Mouse (Mus musculus) lung, embryonic 14.5 days (tissue): ENCODE data around the gene Klhdc10. TPM values are rescaled to one million over a fixed set of nuclear protein-coding genes. Genes with fewer than 3 reads are reported as not detected.
A peak's percentile ranks its signal among the peaks of the same experiment; 100 is the strongest.

ENCODE experiments used
- ATAC-seq: fragments of 200-750 bp; cut with Nextera tagmentation; 2 replicates; pipeline ENCODE4 v1.8.0; 2017; ENCODE audit warnings: mild to moderate bottlenecking, moderate TSS enrichment, moderate library complexity; ENCODE audit not compliant: insufficient read depth
- DNase-seq: peaks from one replicate; pipeline ENCODE4 v3.0.0-alpha.2; 2015
- H3K27ac ChIP-seq: fragments of 300-500 bp; sonication (generic); 2 replicates; pipeline ENCODE4 v1.5.1; 2014; ENCODE audit warnings: low read depth, mild to moderate bottlenecking, moderate library complexity
- H3K27me3 ChIP-seq: fragments of 300-500 bp; sonication (generic); 2 replicates; pipeline ENCODE4 v1.6.1; 2014; ENCODE audit warnings: low read length, control low read depth; ENCODE audit not compliant: insufficient read depth
- H3K36me3 ChIP-seq: fragments of 300-500 bp; sonication (generic); 2 replicates; pipeline ENCODE4 v1.6.1; 2014; ENCODE audit warnings: control low read depth; ENCODE audit not compliant: insufficient read depth
- H3K4me1 ChIP-seq: fragments of 300-500 bp; sonication (generic); 2 replicates; pipeline ENCODE4 v1.6.1; 2014; ENCODE audit warnings: antibody characterized with exemption, control low read depth; ENCODE audit not compliant: insufficient read depth
- H3K4me2 ChIP-seq: fragments of 300-500 bp; sonication (generic); 2 replicates; pipeline ENCODE4 v1.6.1; 2014; ENCODE audit warnings: mild to moderate bottlenecking
- H3K4me3 ChIP-seq: fragments of 300-500 bp; sonication (generic); 2 replicates; pipeline ENCODE4 v1.5.1; 2014; ENCODE audit warnings: low read depth, low read length
- H3K9ac ChIP-seq: fragments of 300-500 bp; sonication (generic); 2 replicates; pipeline ENCODE4 v1.6.1; 2014
- H3K9me3 ChIP-seq: fragments of 300-500 bp; sonication (generic); 2 replicates; pipeline ENCODE4 v1.6.1; 2016; ENCODE audit warnings: low read depth, low read length, control low read depth
- CTCF ChIP-seq: IDR thresholded peaks from 2 replicates; pipeline ENCODE4 v1.5.1; 2016; ENCODE audit warnings: antibody characterized with exemption, low read depth
- WGBS: fragments of 180-500 bp; shearing (Covaris S2); extraction: QIAGEN DNeasy Blood & Tissue Kit; methylation state at CpG from one replicate; pipeline ENCODE4 v1.1.7; 2014; 5-methylcytosine and 5-hydroxymethylcytosine counted together
- polyA plus RNA-seq: library from polyadenylated mRNA; unstranded; fragments of >200 nt; fragmentation: Nextera tagmentation; extraction: Ambion mirVana; gene quantifications from 2 replicates; pipeline ENCODE4 v1.2.1, GENCODE M21; 2014

The Klhdc10 gene
- polyA plus RNA-seq, 1 experiment from 2014 or later = 33.9 TPM

DNA sequence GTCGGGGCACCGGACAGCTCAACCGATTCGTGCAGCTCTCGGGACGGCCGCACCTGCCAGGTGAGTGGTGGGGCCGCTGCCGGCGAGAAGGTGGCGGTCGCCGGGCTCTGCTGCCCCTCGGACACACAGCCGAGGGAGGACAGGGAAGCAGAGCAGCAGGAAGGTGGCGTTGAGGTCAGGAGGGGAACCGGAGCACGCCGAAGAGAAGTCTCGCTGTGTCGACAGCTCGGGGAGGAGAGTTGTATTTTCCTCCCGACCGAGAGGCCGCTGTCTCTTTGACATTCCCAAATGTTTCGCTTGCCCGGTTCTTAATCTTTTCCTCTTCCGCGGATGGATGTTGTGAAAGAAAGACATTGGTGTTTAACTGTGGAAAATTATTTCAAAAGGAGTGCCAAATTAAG lies 423 bp downstream of the Klhdc10 start:
- no peak for TF ChIP-seq CTCF
- Histone ChIP-seq H3K36me3 (no peaks in the 10 kb centered on the region), H3K9ac (peak overlapping the region; percentile 88), H3K27me3 (no peaks in the 10 kb centered on the region), H3K4me1 (no peaks in the 10 kb centered on the region), H3K4me3 (peak overlapping the region; percentile 99), H3K4me2 (peak overlapping the region; percentile 70), H3K9me3 (no peaks in the 10 kb centered on the region), H3K27ac (peak overlapping the region; percentile 90)
- DNase-seq = peak; percentile 47
- ATAC-seq = peak; percentile 21
- under 1% methylated on average over 29 of the region's 29 CpGs for WGBS

GRCm38 (mm10) chr6:30403465-30403864 lies 1.8 kb downstream of the Klhdc10 start:
- no peak for ATAC-seq
- Histone ChIP-seq H3K9ac (peak overlapping the region; percentile 34; the same call in 1 of the 2 replicates), H3K4me3 (peak overlapping the region; percentile 23), H3K9me3 (no peaks in the 10 kb centered on the region), H3K27ac (no peak overlapping the region), H3K4me2 (peak overlapping the region; percentile 58), H3K36me3 (no peaks in the 10 kb centered on the region), H3K27me3 (no peaks in the 10 kb centered on the region), H3K4me1 (no peaks in the 10 kb centered on the region)
- WGBS = 20% methylated on average over 4 of the region's 4 CpGs
- TF ChIP-seq CTCF = peak; percentile 98
- peak; percentile 91 for DNase-seq

GRCm38 (mm10) chr6:30404671-30405070 lies 3.0 kb downstream of the Klhdc10 start:
- Histone ChIP-seq H3K9ac (no peak overlapping the region), H3K4me3 (no peak overlapping the region), H3K27ac (no peak overlapping the region), H3K9me3 (no peaks in the 10 kb centered on the region), H3K4me2 (no peak overlapping the region), H3K36me3 (no peaks in the 10 kb centered on the region), H3K4me1 (no peaks in the 10 kb centered on the region), H3K27me3 (no peaks in the 10 kb centered on the region)
- DNase-seq = no peak
- 77% methylated on average over 5 of the region's 5 CpGs for WGBS
- TF ChIP-seq CTCF = no peak
- ATAC-seq = no peak

DNA sequence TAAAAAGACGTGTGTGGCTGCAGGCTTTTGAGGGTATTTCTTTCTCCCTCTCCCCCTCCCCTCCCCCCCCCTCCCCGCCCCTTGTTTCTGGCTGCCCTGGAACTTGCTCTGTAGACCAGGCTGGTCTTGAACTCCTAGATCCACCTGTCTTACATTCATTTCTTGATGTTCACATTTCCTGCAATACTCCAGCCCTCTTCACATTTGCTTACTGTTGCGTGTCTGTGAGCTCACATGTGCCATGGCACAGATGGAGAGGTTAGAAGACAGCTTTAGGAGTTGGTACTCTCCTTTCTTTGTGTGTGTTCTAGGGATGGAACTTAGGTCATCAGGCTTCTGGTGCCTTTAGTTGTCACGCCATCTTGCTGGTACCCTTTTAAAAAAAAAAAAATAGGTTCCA lies 6.6 kb downstream of the Klhdc10 start:
- no peaks in the 10 kb centered on the region for H3K4me1 ChIP-seq
- no peak for DNase-seq
- WGBS = 82% methylated on average over 4 of the region's 4 CpGs
- no peak overlapping the region for H3K4me3 ChIP-seq
- H3K36me3 ChIP-seq = peaks cover 10% of the 10 kb centered on the region; the same call in 1 of the 2 replicates
- no peak overlapping the region for H3K9ac ChIP-seq
- no peaks in the 10 kb centered on the region for H3K9me3 ChIP-seq
- no peaks in the 10 kb centered on the region for H3K27me3 ChIP-seq
- no peak overlapping the region for H3K4me2 ChIP-seq
- no peak for ATAC-seq
- TF ChIP-seq CTCF = no peak
- no peak overlapping the region for H3K27ac ChIP-seq

DNA sequence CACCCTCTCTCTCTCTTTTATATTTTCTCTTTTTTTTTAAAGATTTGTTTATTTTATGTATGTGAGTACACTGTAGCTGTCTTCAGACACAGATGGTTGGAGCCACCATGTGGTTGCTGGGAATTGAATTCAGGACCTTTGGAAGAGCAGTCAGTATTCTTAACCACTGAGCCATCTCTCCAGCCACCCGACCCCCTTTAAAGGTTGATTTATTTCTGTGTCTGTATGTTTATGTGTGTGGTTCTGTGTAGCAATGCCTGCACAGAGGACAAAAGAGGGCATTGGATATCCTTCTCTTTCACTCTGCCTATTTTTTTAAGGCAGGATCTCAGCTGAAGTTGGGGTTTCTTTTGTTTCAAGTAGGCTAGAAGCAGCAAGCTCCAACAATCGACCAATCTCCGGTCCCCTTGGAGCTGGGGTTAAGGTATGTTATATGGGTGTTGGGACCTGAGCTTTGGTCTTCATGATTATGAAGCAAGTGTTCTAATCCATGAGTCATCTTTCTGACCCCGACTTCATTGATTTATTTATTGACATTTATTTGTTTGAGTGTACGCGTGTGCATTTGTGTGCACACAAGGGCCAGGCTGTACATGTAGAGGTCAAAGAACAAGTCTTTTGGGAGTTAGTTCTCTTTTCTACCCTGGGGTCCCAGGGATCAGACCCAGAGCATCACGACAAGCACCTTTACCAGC lies 7.9 kb downstream of the Klhdc10 start:
- Histone ChIP-seq H3K9me3 (no peaks in the 10 kb centered on the region), H3K4me3 (no peak overlapping the region), H3K27me3 (no peaks in the 10 kb centered on the region), H3K4me1 (no peaks in the 10 kb centered on the region), H3K4me2 (no peak overlapping the region), H3K36me3 (peaks cover 10% of the 10 kb centered on the region; the same call in 1 of the 2 replicates), H3K9ac (no peak overlapping the region), H3K27ac (no peak overlapping the region)
- 86% methylated on average over 7 of the region's 7 CpGs for WGBS
- no peak for TF ChIP-seq CTCF
- DNase-seq = no peak
- ATAC-seq = no peak

DNA sequence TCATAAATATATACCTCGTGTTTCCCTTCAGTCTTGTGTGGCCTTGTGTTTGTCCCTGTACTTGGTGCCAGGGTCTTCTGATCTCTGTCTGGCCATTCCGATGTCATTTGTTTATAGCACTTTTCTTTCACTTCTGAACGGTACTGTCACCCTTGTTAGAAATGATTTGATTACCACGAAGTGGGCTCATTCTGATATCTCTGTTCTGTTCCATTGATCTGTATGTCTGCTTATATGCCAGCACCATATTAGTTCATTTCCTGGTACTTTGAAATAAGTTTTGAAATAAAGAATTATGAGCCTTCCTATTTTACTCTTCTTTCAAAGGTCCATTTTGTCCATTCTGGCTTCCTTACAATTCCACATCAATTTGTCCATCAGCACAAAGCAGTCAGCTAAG lies 9.6 kb downstream of the Klhdc10 start:
- TF ChIP-seq CTCF = no peak
- H3K27me3 ChIP-seq = no peaks in the 10 kb centered on the region
- no peak for ATAC-seq
- H3K4me3 ChIP-seq = no peak overlapping the region
- H3K4me2 ChIP-seq = no peak overlapping the region
- DNase-seq = no peak
- peaks cover 10% of the 10 kb centered on the region; the same call in 1 of the 2 replicates for H3K36me3 ChIP-seq
- H3K9ac ChIP-seq = no peak overlapping the region
- no peaks in the 10 kb centered on the region for H3K4me1 ChIP-seq
- 41% methylated on average over 4 of the region's 4 CpGs for WGBS
- no peaks in the 10 kb centered on the region for H3K9me3 ChIP-seq
- H3K27ac ChIP-seq = no peak overlapping the region

GRCm38 (mm10) chr6:30416126-30416525 lies 14.5 kb downstream of the Klhdc10 start:
- DNase-seq (no peak), ATAC-seq (no peak)
- no peak for TF ChIP-seq CTCF
- 85% methylated on average over 2 of the region's 2 CpGs for WGBS
- no peaks in the 10 kb centered on the region for H3K9me3 ChIP-seq
- no peak overlapping the region for H3K27ac ChIP-seq
- H3K4me3 ChIP-seq = no peak overlapping the region
- no peaks in the 10 kb centered on the region for H3K4me1 ChIP-seq
- no peaks in the 10 kb centered on the region for H3K27me3 ChIP-seq
- peaks cover 18% of the 10 kb centered on the region for H3K36me3 ChIP-seq
- H3K9ac ChIP-seq = no peak overlapping the region
- H3K4me2 ChIP-seq = no peak overlapping the region

- 86% methylated on average over 7 of the region's 7 CpGs for WGBS
- TF ChIP-seq CTCF = no peak
- Histone ChIP-seq H3K4me2 (no peak overlapping the region), H3K27ac (no peak overlapping the region), H3K27me3 (no peaks in the 10 kb centered on the region), H3K36me3 (peaks cover 23% of the 10 kb centered on the region), H3K9ac (no peak overlapping the region), H3K4me3 (no peak overlapping the region), H3K9me3 (no peaks in the 10 kb centered on the region), H3K4me1 (no peaks in the 10 kb centered on the region)
- ATAC-seq (no peak), DNase-seq (no peak)
Observed at GRCm38 (mm10) chr6:30416801-30417200, 15.1 kb downstream of the Klhdc10 start.
